ENCODE assay signal across 9 mouse cellular contexts in genomic region chr7:40902506-40902905, GRCm38 (mm10). TPM values are rescaled to one million over a fixed set of nuclear protein-coding genes. Genes with fewer than 3 reads are reported as not detected.
DNase-seq lines count a peak whose midpoint lies in the region; ATAC-seq and TF ChIP-seq lines count a peak whose summit lies in the region.
"Had no signal": no experiment of that assay in that cellular context is flagged by ENCODE, and none has a peak within 500 bp of the region (broad histone marks: within the 10 kb centered on the region; RNA-seq: fewer than 3 reads in every experiment).

No protein-coding gene starts in this region.

- peaks cover 57% of the 10 kb centered on the region for H3K27me3 ChIP-seq in intestine, embryonic 15.5 days (replicated peaks)
- H3K27me3 ChIP-seq in intestine, postnatal 0 days (replicated peaks; ENCODE audit: control insufficient read depth, insufficient read depth, low read length): peaks cover 51% of the 10 kb centered on the region
- H3K27me3 ChIP-seq in hindbrain, embryonic 15.5 days: no peaks in the 10 kb centered on the region
- peaks cover 40% of the 10 kb centered on the region for H3K27me3 ChIP-seq in neural tube, embryonic 12.5 days (replicated peaks)

- no peak for ATAC-seq in intestine, embryonic 15.5 days
- ATAC-seq in intestine, postnatal 0 days: no peak
- no peak for ATAC-seq in hindbrain, embryonic 15.5 days (ENCODE audit: low FRiP score, low read depth)
- ATAC-seq in neural tube, embryonic 12.5 days (ENCODE audit: low FRiP score, low read depth): no peak
- ATAC-seq in cerebellum, adult (ENCODE audit: insufficient number of reproducible peaks, low FRiP score, low TSS enrichment): no peak

- no peaks in the 10 kb centered on the region for H3K36me3 ChIP-seq in intestine, embryonic 15.5 days
- no peaks in the 10 kb centered on the region for H3K36me3 ChIP-seq in intestine, postnatal 0 days (ENCODE audit: control insufficient read depth, insufficient read depth)
- peaks cover 11% of the 10 kb centered on the region for H3K36me3 ChIP-seq in hindbrain, embryonic 15.5 days
- no peaks in the 10 kb centered on the region for H3K36me3 ChIP-seq in neural tube, embryonic 12.5 days

- intact Hi-C loops in gastrocnemius, postnatal 14 days (cut with DNase I; ENCODE audit: low total_unique reads): no loop called here

- DNase-seq in brain, embryonic 14.5 days (ENCODE audit: low read depth): peak; percentile 64
- DNase-seq in gastrocnemius, postnatal 14 days: no peak
- no peak for DNase-seq in urinary bladder, postnatal 36 days (ENCODE audit: low spot score in 2 of 2)

- no peak overlapping the region for H3K9ac ChIP-seq in intestine, embryonic 15.5 days
- H3K9ac ChIP-seq in intestine, postnatal 0 days (ENCODE audit: low read depth, low read length): no peak overlapping the region
- peak overlapping the region; percentile 48 for H3K9ac ChIP-seq in hindbrain, embryonic 15.5 days
- H3K9ac ChIP-seq in neural tube, embryonic 12.5 days: peak overlapping the region; percentile 45; the same call in 1 of the 2 replicates

- 16% methylated on average over 28 of the region's 28 CpGs for WGBS in intestine, embryonic 15.5 days
- 14% methylated on average over 28 of the region's 28 CpGs for WGBS in intestine, postnatal 0 days
- WGBS in hindbrain, embryonic 15.5 days: 12% methylated on average over 28 of the region's 28 CpGs
- WGBS in neural tube, embryonic 12.5 days: 9% methylated on average over 28 of the region's 28 CpGs

- TF ChIP-seq POLR2A in brain, embryonic 14.5 days (IDR thresholded peaks at IDR 0.05; ENCODE audit: borderline replicate concordance, extremely low read depth, insufficient read depth, insufficient read length, poor library complexity, severe bottlenecking): no peak

- H3K4me1 ChIP-seq in intestine, embryonic 15.5 days (replicated peaks): peaks cover 8% of the 10 kb centered on the region
- H3K4me1 ChIP-seq in intestine, postnatal 0 days (replicated peaks; ENCODE audit: control insufficient read depth, insufficient read depth, low read length): no peaks in the 10 kb centered on the region
- peaks cover 46% of the 10 kb centered on the region for H3K4me1 ChIP-seq in hindbrain, embryonic 15.5 days (replicated peaks)
- peaks cover 23% of the 10 kb centered on the region for H3K4me1 ChIP-seq in neural tube, embryonic 12.5 days

- TF ChIP-seq CTCF in intestine, postnatal 0 days (IDR thresholded peaks at IDR 0.05; ENCODE audit: low read depth): no peak
- TF ChIP-seq CTCF in brain, embryonic 14.5 days (IDR thresholded peaks at IDR 0.05; ENCODE audit: borderline replicate concordance, extremely low read depth, insufficient read depth, insufficient read length): no peak

- H3K9me3 ChIP-seq in intestine, embryonic 15.5 days: no peaks in the 10 kb centered on the region
- H3K9me3 ChIP-seq in intestine, postnatal 0 days (ENCODE audit: control insufficient read depth): no peaks in the 10 kb centered on the region
- H3K9me3 ChIP-seq in hindbrain, embryonic 15.5 days: no peaks in the 10 kb centered on the region
- H3K9me3 ChIP-seq in neural tube, embryonic 12.5 days: no peaks in the 10 kb centered on the region

- no peak overlapping the region for H3K27ac ChIP-seq in intestine, embryonic 15.5 days
- no peak overlapping the region for H3K27ac ChIP-seq in intestine, postnatal 0 days (ENCODE audit: low read depth, low read length)
- H3K27ac ChIP-seq in hindbrain, embryonic 15.5 days (replicated peaks): no peak overlapping the region
- no peak overlapping the region for H3K27ac ChIP-seq in neural tube, embryonic 12.5 days

- H3K4me2 ChIP-seq in intestine, embryonic 15.5 days (replicated peaks): peak overlapping the region; percentile 17; the same call in 1 of the 2 replicates
- H3K4me2 ChIP-seq in intestine, postnatal 0 days (replicated peaks; ENCODE audit: low read depth): no peak overlapping the region
- H3K4me2 ChIP-seq in hindbrain, embryonic 15.5 days: peak overlapping the region; percentile 95
- peak overlapping the region; percentile 59 for H3K4me2 ChIP-seq in neural tube, embryonic 12.5 days (replicated peaks)

- H3K4me3 ChIP-seq in intestine, embryonic 15.5 days (replicated peaks): no peak overlapping the region
- H3K4me3 ChIP-seq in intestine, postnatal 0 days (ENCODE audit: low read depth, low read length): no peak overlapping the region
- H3K4me3 ChIP-seq in hindbrain, embryonic 15.5 days: peak overlapping the region; percentile 36
- H3K4me3 ChIP-seq in neural tube, embryonic 12.5 days: peak overlapping the region; percentile 32

RNA-seq across cellular contexts. Expression of gene Vstm2b, which starts 4.4 kb away (rescaled TPM):
- polyA plus RNA-seq in intestine, embryonic 15.5 days (2015; fragmentation: Nextera tagmentation; extraction: Ambion mirVana): 0.49 and 0.75 TPM in 2 replicates
- polyA plus RNA-seq in intestine, postnatal 0 days (2015; fragmentation: Nextera tagmentation; extraction: Ambion mirVana): 0.10 and 0.23 TPM in 2 replicates
- 84.0 and 92.0 TPM in 2 replicates for polyA plus RNA-seq in brain, embryonic 14.5 days (2012; rRNA removed)
- 32.6 and 34.3 TPM in 2 replicates for polyA plus RNA-seq in hindbrain, embryonic 15.5 days (2015; fragmentation: Nextera tagmentation; extraction: Ambion mirVana)
- 12.4 and 12.9 TPM in 2 replicates for polyA plus RNA-seq in neural tube, embryonic 12.5 days (2016; fragmentation: Nextera tagmentation; extraction: Ambion mirVana)
- under 1 TPM; 0.11 to 0.27 TPM for total RNA-seq in gastrocnemius, postnatal 14 days (2021)
- total RNA-seq: MEL had no signal

Comparison
In these comparisons a context has a peak if more than half of its experiments do, and no peak if none do; other contexts are left out.
1. H3K4me3 ChIP-seq: peak in hindbrain, embryonic 15.5 days (single experiment) and neural tube, embryonic 12.5 days (single experiment); none in intestine, embryonic 15.5 days (single experiment) and intestine, postnatal 0 days (single experiment).
2. H3K9ac ChIP-seq: peak in hindbrain, embryonic 15.5 days (single experiment) and neural tube, embryonic 12.5 days (single experiment); none in intestine, embryonic 15.5 days (single experiment) and intestine, postnatal 0 days (single experiment).